Mouse (Mus musculus): ENCODE data around the gene Lpp.

The Lpp gene

GRCm38 (mm10) chr16:24624335-24624734 lies 231.0 kb downstream of the Lpp start:
- DNase-seq (ENCODE audit: low read depth, low spot score), result no peak

DNA sequence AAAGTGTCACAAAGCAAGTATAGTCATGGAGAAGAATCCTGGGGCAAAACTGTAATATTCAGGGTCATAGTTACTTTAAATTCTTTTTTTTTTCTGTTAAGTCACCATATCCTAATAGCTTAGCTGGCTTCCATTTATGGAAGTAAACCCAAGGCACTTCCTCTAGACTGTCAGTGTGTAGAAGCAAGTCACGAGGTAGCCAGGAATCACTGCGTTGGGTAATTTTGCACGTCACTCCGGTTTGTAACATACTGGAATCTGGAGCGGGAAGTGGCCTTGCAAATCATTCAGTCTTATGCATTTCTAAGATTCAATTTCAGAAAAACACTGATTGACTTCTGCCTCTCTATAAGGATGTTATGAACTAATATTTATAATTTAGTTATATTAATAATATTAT lies 232.3 kb downstream of the Lpp start:
- DNase-seq (ENCODE audit: low read depth, low spot score), result no peak

GRCm38 (mm10) chr16:24628779-24629178 lies 235.5 kb downstream of the Lpp start:
- no peak for DNase-seq (ENCODE audit: low read depth, low spot score)

DNA sequence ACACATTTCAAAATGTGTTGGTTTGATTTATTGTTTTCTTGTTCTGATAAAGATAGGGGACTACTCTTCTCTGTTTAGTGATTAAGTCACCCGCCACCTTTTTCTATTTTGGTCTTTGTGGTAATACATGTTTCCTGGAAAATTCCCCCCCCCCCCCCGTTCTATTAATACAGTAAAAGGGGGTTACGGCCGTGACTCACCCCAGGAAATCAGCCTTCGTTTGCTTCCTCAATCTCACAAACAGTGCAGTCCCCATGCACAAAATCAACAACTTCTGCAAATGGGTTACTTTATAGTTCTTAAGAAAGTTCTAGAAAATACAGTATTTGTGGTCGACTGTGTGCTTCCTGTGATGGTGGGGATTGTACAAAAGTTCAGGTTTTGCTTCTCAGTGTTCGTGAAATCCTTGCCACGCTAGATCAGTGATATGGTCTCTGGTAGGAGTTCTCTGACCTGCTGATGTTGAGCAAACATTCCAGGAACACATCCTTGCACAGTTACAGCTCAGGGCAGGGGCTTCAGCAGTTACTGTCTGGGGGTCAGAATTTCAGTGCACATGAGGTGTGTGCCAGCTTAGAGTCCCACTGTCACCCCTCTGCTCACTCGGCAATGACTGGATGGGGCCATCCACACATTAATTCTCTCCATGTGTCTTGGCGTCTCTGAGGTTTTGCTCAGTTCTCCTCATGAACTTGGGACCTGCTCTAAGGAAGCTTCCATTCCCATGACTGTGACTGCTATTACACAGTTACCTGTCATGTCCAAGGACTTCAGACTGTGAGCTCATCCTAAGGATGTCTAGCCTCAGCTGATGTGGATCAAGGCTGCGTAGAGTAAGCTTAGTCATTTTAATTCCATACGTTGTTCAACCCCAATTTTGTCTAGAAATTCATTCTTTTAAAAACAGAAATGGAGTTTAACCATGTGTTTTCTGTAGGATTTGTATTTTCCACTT lies 236.2 kb downstream of the Lpp start:
- no peak for DNase-seq (ENCODE audit: low read depth, low spot score)

- no peak for DNase-seq (ENCODE audit: low read depth, low spot score)
Measured at GRCm38 (mm10) chr16:24635381-24635919, 242.1 kb downstream of the Lpp start.

DNA sequence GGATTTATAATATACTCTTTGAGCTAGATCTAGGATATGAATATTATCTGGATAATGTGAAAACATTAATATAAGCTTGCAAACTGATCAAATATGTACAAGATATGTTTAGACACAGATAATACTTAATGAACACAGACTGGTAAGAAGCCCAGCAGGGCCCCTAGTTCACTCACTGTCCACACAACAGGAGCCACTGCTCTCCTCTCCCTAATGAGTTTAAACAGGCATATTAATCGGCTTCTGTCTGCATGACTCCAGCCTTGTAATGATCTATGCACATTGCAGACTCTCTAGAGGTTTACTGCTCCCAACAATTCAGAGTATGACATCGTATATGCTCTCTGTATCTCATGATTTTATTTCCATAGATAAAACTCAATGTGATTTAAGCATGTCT lies 243.6 kb downstream of the Lpp start:
- DNase-seq (ENCODE audit: low read depth, low spot score), result no peak

GRCm38 (mm10) chr16:24641003-24641797 lies 247.9 kb downstream of the Lpp start:
- DNase-seq (ENCODE audit: low read depth, low spot score), result no peak

GRCm38 (mm10) chr16:24643024-24643635 lies 249.8 kb downstream of the Lpp start:
- no peak for DNase-seq (ENCODE audit: low read depth, low spot score)

DNA sequence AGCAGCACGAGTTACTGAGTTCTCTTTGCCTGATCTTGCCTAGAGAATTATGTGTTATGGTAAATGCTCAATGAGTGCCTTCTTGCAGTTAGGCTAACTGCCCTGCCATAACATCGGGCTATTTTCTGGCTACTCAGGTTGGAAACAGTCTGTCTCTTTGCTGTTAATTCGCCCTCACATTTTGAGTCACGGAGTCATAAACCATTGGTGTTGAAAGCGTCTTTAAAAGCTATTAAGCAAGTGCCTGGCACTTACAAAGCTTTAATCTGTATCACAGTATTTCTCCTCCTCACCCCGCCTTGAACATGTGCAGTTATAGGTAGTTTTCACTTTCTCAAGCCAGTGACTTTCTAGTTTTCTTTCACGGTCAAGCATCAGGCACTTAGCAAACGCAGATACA lies 250.8 kb downstream of the Lpp start:
- no peak for DNase-seq (ENCODE audit: low read depth, low spot score)

- no peak for DNase-seq (ENCODE audit: low read depth, low spot score)
Measured at GRCm38 (mm10) chr16:24644760-24645406, 251.6 kb downstream of the Lpp start.

GRCm38 (mm10) chr16:24645906-24646603 lies 252.7 kb downstream of the Lpp start:
- DNase-seq (ENCODE audit: low read depth, low spot score), result no peak

DNA sequence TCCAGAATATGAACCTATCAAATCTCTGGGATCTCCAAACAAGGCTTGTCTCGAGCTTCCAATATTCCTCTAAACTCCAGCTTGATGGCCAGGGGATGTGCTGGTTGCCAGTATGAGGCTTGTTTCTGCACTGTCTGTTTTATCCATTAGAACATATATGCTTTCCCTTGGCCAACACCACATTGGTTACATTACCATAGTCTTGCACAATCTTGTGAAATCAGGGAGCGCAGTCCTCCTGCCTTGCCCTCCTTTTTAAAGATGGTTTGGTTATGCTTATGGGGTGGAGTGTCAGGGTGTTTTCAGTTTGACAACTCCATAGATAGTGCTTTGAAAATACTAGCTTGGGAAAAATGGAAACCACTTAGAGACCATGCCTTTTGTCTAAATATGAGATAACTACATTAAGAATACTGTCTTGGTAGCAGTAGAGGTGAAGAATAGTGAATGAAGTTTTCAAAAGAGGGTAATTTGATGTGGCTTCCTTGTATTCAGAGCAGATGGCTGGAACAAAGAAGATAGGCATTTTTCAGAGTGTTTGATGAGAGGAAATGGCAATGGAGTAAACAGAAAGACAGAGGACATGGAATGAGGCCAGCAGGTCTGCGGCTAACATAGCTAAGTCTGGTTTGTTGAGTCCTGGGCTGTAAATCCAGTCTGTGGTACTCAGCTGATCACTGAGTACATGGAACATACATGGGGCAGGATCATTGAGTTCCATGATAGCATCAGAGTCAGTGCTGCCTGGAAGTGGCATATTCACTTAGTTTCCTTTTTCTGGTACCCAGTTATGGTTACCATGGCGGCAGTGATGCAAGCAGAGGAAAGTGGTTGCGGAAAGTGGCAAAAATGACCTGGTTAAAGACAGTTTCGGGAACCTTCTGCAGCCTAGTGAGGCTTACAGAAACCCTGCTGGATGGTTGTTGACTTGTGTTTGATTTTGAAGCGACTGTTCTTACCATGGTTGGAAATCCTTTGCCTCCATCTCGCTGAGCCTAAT lies 258.6 kb downstream of the Lpp start:
- no peak for DNase-seq (ENCODE audit: low read depth, low spot score)

DNA sequence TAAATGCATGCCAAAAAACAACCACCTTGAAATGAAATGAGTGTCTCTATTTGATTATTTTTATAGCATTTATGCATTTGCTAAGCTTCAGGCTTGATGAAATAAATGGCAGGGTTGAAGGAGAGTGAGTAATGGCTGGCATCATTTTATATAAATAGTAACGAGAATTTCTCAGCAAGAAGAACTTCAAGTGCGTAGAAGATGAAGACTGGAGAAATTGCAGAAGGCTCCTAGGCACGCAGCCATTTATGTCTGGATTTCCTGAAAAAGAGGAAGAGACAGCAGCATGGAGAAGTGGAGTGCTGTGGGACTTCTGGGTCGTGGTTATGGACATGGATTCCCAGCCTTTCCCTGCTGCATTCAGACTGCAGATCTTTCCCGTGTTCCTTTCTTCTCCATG lies 259.7 kb downstream of the Lpp start:
- DNase-seq (ENCODE audit: low read depth, low spot score), result no peak

- DNase-seq (ENCODE audit: low read depth, low spot score), result no peak
Measured at GRCm38 (mm10) chr16:24655116-24655515, 261.8 kb downstream of the Lpp start.

DNA sequence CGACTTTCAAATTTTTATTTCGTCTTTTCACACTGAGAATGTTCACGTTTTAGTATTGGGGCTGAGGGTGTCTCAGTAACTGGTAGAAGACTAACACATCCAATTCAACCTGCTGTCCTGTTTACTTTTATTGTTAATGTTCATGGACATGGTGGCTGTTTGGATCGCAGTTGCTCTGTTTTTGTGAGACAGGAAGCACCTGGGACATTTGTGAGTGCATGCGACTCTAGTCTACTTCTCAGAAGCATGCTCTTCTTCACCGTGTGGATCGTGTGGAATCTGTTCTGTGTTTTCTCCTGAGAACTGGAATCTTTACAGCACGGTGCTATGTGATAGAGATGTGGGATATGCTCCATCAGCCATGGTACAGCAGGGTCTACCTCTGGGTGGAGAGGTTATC lies 262.7 kb downstream of the Lpp start:
- no peak for DNase-seq (ENCODE audit: low read depth, low spot score)

DNA sequence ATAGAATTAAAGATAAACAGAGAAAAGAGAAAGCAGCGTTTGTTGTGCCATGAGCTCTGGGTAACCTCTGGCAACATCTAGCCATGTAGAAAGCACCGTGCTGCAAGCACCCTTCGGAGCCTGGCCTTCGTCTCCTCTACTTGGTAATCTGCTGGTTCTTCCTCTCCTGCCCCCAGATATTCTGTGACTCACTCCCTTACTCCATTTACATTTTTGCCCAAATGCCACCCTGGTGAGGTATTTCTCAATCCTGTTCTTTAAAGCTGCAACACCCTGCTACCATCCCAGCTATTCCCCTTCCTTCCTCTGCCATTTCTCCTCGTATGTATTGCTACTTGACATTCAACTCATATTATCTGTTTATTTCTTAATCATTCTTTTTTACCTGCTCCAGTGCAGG lies 263.4 kb downstream of the Lpp start:
- no peak for DNase-seq (ENCODE audit: low read depth, low spot score)

GRCm38 (mm10) chr16:24659049-24659448 lies 265.7 kb downstream of the Lpp start:
- DNase-seq (ENCODE audit: low read depth, low spot score), result no peak

- no peak for DNase-seq (ENCODE audit: low read depth, low spot score)
Measured at GRCm38 (mm10) chr16:24664131-24664530, 270.8 kb downstream of the Lpp start.

DNA sequence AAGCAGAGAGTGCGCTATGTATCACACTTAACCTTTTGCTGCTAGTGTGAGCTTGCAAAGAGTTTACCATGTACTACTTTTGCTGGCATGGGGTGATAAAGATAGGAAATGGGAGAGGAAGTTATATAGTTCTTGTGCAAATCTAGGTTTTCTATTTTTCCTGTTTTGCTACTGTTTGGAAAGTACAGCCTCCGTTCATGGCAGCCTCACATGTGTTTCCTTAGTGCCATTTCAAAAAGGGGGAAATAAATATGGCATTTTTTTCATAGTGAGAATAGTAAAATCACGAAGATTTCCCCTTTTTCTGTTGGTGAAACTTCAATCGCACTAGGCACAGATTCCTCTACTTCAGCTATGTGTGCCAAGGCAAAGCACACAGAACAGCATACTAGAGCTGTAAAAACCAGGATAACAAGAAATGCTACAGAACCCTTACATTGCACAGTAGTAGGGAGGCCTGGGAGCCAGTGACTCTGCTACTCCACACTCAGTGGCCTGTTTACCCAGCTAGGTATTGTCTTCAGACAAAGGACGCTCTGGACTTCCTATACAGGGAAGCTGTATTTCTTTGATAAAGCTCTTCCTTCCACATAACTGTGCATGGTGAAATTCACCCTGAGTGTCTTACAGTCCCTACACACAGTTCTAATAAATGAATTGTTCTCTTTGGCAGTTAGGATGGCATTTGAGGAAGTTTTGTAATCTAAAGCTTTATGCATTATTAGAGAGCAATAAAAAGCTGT lies 276.6 kb downstream of the Lpp start:
- no peak for DNase-seq (ENCODE audit: low read depth, low spot score)

Measured in ES-CJ7 (cell line).